Mouse (Mus musculus) urinary bladder, postnatal 25 days (tissue): Measurements from ENCODE around the gene Marveld2.

Experiments used
- DNase-seq: peaks from one replicate; pipeline ENCODE4 v3.0.0; 2022; ENCODE audit warnings: low spot score

Marveld2 gene

GRCm38 (mm10) chr13:100600317-100600716, 16.5 kb downstream of the Marveld2 start:
- no peak for DNase-seq

GRCm38 (mm10) chr13:100597284-100597683, 19.5 kb downstream of the Marveld2 start:
- no peak for DNase-seq

GRCm38 (mm10) chr13:100595552-100595885, 21.3 kb downstream of the Marveld2 start:
- DNase-seq = no peak

- DNase-seq = no peak
Observed at GRCm38 (mm10) chr13:100594838-100595551, 21.8 kb downstream of the Marveld2 start.

GRCm38 (mm10) chr13:100594041-100594792, 22.6 kb downstream of the Marveld2 start:
- DNase-seq = no peak

DNA sequence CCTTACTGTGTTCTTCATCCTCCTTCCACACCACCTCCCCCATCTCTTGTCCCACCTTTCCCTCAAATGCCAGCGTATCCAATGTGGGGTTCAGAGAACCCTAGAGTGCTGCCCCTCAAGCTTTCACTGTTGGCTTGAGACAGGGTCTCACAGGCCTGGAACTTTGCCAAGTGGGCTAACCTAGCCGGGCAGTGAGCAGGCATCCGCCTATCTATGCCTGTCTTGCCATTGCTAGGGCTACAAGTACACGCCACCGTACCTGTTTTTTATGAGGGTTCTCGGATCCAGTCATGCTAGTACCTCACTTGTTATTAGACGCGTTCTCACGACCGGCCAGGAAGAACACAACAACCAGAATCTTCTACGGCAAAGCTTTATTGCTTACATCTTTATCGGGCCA, 28.1 kb downstream of the Marveld2 start:
- no peak for DNase-seq

GRCm38 (mm10) chr13:100582144-100582543, 34.6 kb downstream of the Marveld2 start:
- no peak for DNase-seq

DNA sequence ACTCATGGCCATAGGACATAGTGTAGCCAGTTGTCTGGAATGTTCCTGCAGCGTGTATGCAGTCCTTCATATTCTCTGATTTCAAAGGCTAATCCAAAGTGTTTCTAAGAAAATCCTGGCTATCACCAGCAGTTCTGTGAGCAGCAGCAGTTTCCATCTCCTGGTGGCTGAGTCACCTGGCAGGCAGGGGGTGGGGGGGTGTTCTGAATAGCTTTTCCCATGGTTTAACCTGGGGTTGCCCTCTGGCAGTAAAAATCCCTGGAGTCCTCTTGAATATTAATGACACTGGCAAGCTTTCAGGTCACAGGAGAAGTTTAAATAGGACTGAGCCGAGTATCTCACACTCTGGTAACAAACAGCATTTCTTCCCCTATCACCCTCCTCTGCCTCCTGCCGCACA, 35.1 kb downstream of the Marveld2 start:
- DNase-seq = no peak

- DNase-seq = no peak
Observed at GRCm38 (mm10) chr13:100579951-100580350, 36.8 kb downstream of the Marveld2 start.

DNA sequence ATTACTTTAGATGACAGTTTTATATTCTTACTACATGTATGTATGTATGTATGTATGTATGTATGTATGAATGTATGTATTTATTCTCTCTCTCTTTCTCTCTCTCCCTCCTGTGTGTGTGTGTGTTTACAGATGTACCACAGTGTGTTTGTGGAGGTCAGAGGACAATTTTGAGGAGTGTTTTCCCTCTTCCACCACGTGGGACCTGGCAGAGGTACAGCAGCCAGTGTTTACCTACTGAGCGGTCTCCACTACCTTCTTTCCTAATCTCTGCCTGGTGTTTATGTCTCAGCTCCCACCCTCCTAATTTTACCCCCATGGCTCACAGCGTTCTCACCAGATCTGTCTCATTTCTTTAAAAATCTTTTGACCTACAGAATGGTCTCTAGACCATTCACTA, 37.6 kb downstream of the Marveld2 start:
- no peak for DNase-seq

- no peak for DNase-seq
Observed at GRCm38 (mm10) chr13:100575950-100576349, 40.8 kb downstream of the Marveld2 start.

- no peak for DNase-seq
Observed at GRCm38 (mm10) chr13:100570713-100571112, 46.1 kb downstream of the Marveld2 start.

GRCm38 (mm10) chr13:100568359-100568758, 48.4 kb downstream of the Marveld2 start:
- DNase-seq = no peak

DNA sequence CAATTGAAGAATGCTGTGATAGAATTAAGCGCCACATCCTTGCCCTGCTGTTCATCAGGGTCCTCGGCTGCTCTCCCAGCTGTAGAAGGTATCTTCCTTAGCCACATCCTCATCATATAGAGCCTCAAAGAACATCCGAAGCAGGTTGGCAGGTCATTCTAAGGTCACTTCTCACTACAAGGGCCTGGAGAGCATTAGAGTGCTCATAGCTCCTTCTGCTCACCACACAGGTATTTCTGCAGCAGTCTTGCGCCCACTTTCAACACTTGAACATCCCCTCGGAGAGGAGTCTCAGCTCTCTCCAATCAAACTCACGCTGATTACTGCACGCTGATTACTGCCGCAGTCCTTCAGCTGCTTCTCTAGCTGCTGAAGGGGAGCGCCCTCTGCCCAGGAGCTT, 57.3 kb downstream of the Marveld2 start:
- DNase-seq = no peak

DNA sequence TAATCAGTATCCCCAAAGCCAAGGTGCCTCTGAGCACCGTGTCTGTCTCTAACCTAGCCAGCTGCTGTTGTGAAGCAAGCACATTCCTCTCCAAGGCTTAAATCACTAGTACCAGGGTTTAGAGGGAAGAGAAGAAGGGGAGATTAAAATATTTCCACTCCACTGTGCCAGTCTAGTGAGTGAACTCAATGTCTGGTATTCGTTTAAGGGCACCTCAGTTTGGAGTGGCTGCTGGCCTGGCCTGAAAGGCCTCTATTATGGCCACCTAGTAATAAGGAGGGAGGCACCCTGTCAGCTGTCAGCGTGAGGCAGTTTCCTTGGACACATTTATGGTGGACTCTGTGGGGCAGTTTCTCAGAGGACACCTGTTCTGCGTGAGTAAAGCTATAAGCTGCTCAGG, 59.8 kb downstream of the Marveld2 start:
- DNase-seq = no peak

DNA sequence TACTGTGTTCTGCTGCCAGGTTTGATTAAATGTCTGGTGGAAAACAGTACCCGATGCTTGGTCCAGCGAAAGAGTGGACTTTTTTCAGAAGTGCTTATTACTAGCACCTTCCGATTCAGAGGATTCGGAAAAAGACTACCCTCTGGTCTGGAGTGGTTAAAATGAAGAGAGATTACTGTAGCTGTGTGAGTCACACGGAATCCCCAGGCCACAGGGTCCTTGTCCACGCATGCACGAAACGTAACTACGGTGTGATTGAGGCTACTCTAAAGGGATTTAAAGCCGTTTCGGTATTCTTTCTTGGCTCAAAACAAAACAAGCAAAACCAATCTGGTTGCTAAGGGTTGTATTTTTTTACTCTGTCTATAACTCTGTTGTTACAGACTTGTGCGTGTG, 63.7 kb downstream of the Marveld2 start:
- no peak for DNase-seq

GRCm38 (mm10) chr13:100552369-100553041, 64.3 kb downstream of the Marveld2 start, which contains the start of gene Ocln:
Ocln (minus strand) TSS chr13:100552718.
- peak; percentile 53 for DNase-seq

DNA sequence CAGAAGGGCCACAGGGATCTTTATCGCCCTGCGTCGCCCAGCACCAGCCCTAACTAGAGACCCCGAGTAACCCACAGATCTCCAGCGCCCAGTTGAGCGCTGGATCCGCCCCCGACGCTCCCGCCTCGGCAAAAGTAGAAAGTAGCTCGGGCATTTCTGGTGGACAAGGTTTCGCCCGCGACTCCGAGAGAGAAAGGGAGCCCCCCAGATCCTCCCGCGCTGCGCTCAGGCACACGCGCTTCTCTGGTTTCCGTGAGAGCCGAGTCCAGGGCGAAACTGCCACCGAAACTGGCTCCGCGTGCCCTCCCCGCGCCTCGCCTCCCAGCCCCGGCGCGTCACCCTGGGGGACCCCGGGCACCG, 64.8 kb downstream of the Marveld2 start:
- DNase-seq = no peak

- DNase-seq = peak; percentile 19
Observed at GRCm38 (mm10) chr13:100551371-100552008, 65.3 kb downstream of the Marveld2 start.

GRCm38 (mm10) chr13:100547269-100547668, 69.5 kb downstream of the Marveld2 start:
- DNase-seq = no peak
